Mouse (Mus musculus) embryonic fibroblast, embryonic 13.5 days (primary cell): ENCODE measurements at regions not wholly inside any gene's neighbourhood (a gene's known extent, or its start where the extent isn't known, plus 50 kb on each side); places are given as distances from the start of the nearest gene placed in this dataset.

Experiments
- CTCF ChIP-seq: IDR thresholded peaks from 2 replicates; pipeline ENCODE4 v1.5.1; 2011; ENCODE audit warnings: mild to moderate bottlenecking, control low read depth, low read length, moderate library complexity, borderline replicate concordance; ENCODE audit not compliant: insufficient read depth
- POLR2A ChIP-seq: IDR thresholded peaks from 2 replicates; pipeline ENCODE4 v1.6.1; 2011; ENCODE audit warnings: low read depth, mild to moderate bottlenecking, control low read depth, low read length, moderate library complexity

DNA sequence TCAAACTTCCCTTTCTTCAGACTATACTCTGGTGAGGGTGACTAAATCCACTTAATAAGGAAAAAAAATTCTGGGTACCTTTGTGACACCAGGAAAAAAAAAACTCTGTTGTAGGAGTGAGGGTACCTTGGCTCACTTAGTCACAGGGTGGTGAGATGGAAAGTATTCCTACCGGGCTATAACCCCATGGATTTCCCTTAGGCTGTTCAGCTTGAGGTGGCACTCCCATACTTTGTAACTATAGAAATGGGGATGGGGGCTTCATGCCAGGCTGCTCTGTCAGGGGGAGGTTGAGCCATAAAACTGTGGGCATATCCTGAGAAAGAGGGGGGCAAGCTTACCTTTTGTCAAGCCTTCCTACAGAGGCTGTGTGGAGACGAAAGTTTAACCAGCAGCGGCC, 71.4 kb upstream of the Npvf start:
- TF ChIP-seq CTCF: no peak
- no peak for TF ChIP-seq POLR2A
